ENCODE assay signal across 28 mouse cellular contexts in the genomic region with DNA sequence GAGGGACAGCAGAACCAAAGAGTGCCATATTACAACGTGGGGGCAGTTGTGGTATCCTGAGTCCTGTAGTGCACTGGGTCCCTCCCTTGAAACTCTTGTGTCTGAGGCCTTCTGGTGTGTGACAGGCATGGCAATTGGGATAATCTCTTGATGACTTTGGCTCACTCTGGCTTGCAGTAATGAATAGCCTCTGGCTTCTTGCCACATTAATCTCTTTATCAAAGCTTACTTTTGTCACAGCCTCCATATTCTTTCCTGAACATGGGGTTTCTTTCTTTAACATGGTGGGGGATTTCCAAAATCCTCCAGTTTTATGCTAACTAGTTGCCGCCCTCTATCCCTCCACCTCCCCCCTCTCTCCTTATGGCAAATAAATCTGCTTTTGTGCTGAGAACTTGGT. TPM values are rescaled to one million over a fixed set of nuclear protein-coding genes. Genes with fewer than 3 reads are reported as not detected.
DNase-seq lines count a peak whose midpoint lies in the region; ATAC-seq and TF ChIP-seq lines count a peak whose summit lies in the region.
"Had no signal": no experiment of that assay in that cellular context is flagged by ENCODE, and none has a peak within 500 bp of the region (broad histone marks: within the 10 kb centered on the region; RNA-seq: fewer than 3 reads in every experiment).

No protein-coding gene starts in this region.

- no peak overlapping the region for H3K9ac ChIP-seq in embryonic facial prominence, embryonic 14.5 days (ENCODE audit: low read depth, low read length)
- no peak overlapping the region for H3K9ac ChIP-seq in hindbrain, embryonic 13.5 days
- H3K9ac ChIP-seq in hindbrain, embryonic 11.5 days (ENCODE audit: low read depth, low read length): no peak overlapping the region
- no peak overlapping the region for H3K9ac ChIP-seq in midbrain, embryonic 11.5 days (ENCODE audit: low read length)
- H3K9ac ChIP-seq in midbrain, postnatal 0 days (replicated peaks; ENCODE audit: low read length, poor library complexity, severe bottlenecking): no peak overlapping the region
- H3K9ac ChIP-seq: heart, embryonic 12.5 days; limb, embryonic 15.5 days; liver, embryonic 15.5 days; lung, embryonic 15.5 days; neural tube, embryonic 12.5 days had no signal

- no peaks in the 10 kb centered on the region for H3K9me3 ChIP-seq in embryonic facial prominence, embryonic 14.5 days (ENCODE audit: control insufficient read depth, low read length)
- no peaks in the 10 kb centered on the region for H3K9me3 ChIP-seq in embryonic facial prominence, embryonic 10.5 days
- no peaks in the 10 kb centered on the region for H3K9me3 ChIP-seq in hindbrain, embryonic 13.5 days
- no peaks in the 10 kb centered on the region for H3K9me3 ChIP-seq in hindbrain, embryonic 11.5 days (ENCODE audit: control insufficient read depth, low read length)
- H3K9me3 ChIP-seq in midbrain, embryonic 11.5 days (ENCODE audit: control insufficient read depth, low read length): no peaks in the 10 kb centered on the region
- no peaks in the 10 kb centered on the region for H3K9me3 ChIP-seq in midbrain, postnatal 0 days (ENCODE audit: low read length)
- H3K9me3 ChIP-seq: heart, embryonic 12.5 days; limb, embryonic 15.5 days; liver, embryonic 15.5 days; lung, embryonic 15.5 days; megakaryocyte, embryonic 14.5 days; neural tube, embryonic 12.5 days had no signal

- DNase-seq in embryonic facial prominence, embryonic 14.5 days (ENCODE audit: low spot score): peak; percentile 15
- no peak for DNase-seq in embryonic facial prominence, embryonic 10.5 days (ENCODE audit: low spot score)
- no peak for DNase-seq in hindbrain, embryonic 11.5 days (ENCODE audit: low spot score)
- DNase-seq in midbrain, embryonic 11.5 days (ENCODE audit: low spot score, missing footprints): peak; percentile 92
- peak; percentile 64 for DNase-seq in midbrain, postnatal 0 days (ENCODE audit: low spot score)
- no peak for DNase-seq in urinary bladder, postnatal 4 days (ENCODE audit: low spot score in 2 of 2)
- DNase-seq in MN1 (ENCODE audit: low spot score): no peak
- DNase-seq: adrenal gland, postnatal 10 days; cerebellum, adult 8-10 months; cerebellum, postnatal 36 days; gastrocnemius, postnatal 14 days; heart, adult 18-20 months; heart, postnatal 10 days; layer of hippocampus, adult 9-11 months; lung, postnatal 36 days; thymus, adult 2 months had no signal

- no peak overlapping the region for H3K4me3 ChIP-seq in embryonic facial prominence, embryonic 14.5 days (ENCODE audit: low read depth, low read length)
- H3K4me3 ChIP-seq in embryonic facial prominence, embryonic 10.5 days: no peak overlapping the region
- no peak overlapping the region for H3K4me3 ChIP-seq in hindbrain, embryonic 13.5 days
- H3K4me3 ChIP-seq in hindbrain, embryonic 11.5 days (ENCODE audit: low read depth, low read length): no peak overlapping the region
- no peak overlapping the region for H3K4me3 ChIP-seq in midbrain, embryonic 11.5 days (ENCODE audit: low read depth, low read length)
- H3K4me3 ChIP-seq in midbrain, postnatal 0 days (ENCODE audit: low read depth, low read length): no peak overlapping the region
- H3K4me3 ChIP-seq: heart, embryonic 12.5 days; left cerebral cortex, adult 2 months; limb, embryonic 15.5 days; liver, embryonic 15.5 days; lung, embryonic 15.5 days; megakaryocyte, embryonic 14.5 days; neural tube, embryonic 12.5 days had no signal

- no peaks in the 10 kb centered on the region for H3K36me3 ChIP-seq in embryonic facial prominence, embryonic 14.5 days (ENCODE audit: control insufficient read depth, insufficient read depth, low read length)
- no peaks in the 10 kb centered on the region for H3K36me3 ChIP-seq in embryonic facial prominence, embryonic 10.5 days (replicated peaks)
- no peaks in the 10 kb centered on the region for H3K36me3 ChIP-seq in hindbrain, embryonic 13.5 days
- H3K36me3 ChIP-seq in hindbrain, embryonic 11.5 days (ENCODE audit: control insufficient read depth, insufficient read depth, low read length): no peaks in the 10 kb centered on the region
- H3K36me3 ChIP-seq in midbrain, embryonic 11.5 days (ENCODE audit: control insufficient read depth, insufficient read depth, low read length): no peaks in the 10 kb centered on the region
- no peaks in the 10 kb centered on the region for H3K36me3 ChIP-seq in midbrain, postnatal 0 days (ENCODE audit: insufficient read depth, low read length)
- H3K36me3 ChIP-seq: heart, embryonic 12.5 days; limb, embryonic 15.5 days; liver, embryonic 15.5 days; lung, embryonic 15.5 days; neural tube, embryonic 12.5 days had no signal

- no peak for ATAC-seq in embryonic facial prominence, embryonic 14.5 days (ENCODE audit: low read depth)
- ATAC-seq in hindbrain, embryonic 13.5 days (ENCODE audit: low FRiP score): peak; percentile 21; the same call in 1 of the 2 replicates
- ATAC-seq in hindbrain, embryonic 11.5 days (ENCODE audit: low FRiP score): no peak
- ATAC-seq in midbrain, embryonic 11.5 days (ENCODE audit: low FRiP score): peak; percentile 89
- ATAC-seq in midbrain, postnatal 0 days (ENCODE audit: low FRiP score): peak; percentile 64; the same call in 1 of the 2 replicates

- no peaks in the 10 kb centered on the region for H3K27me3 ChIP-seq in embryonic facial prominence, embryonic 14.5 days (replicated peaks; ENCODE audit: control insufficient read depth, insufficient read depth, low read length)
- H3K27me3 ChIP-seq in embryonic facial prominence, embryonic 10.5 days (replicated peaks; ENCODE audit: low read depth, poor library complexity, severe bottlenecking): no peaks in the 10 kb centered on the region
- H3K27me3 ChIP-seq in hindbrain, embryonic 13.5 days: no peaks in the 10 kb centered on the region
- no peaks in the 10 kb centered on the region for H3K27me3 ChIP-seq in hindbrain, embryonic 11.5 days (ENCODE audit: control insufficient read depth, insufficient read depth, low read length)
- H3K27me3 ChIP-seq in midbrain, embryonic 11.5 days (ENCODE audit: control insufficient read depth, insufficient read depth, low read length): peaks cover 29% of the 10 kb centered on the region
- peaks cover 4% of the 10 kb centered on the region; the same call in 1 of the 2 replicates for H3K27me3 ChIP-seq in midbrain, postnatal 0 days (ENCODE audit: insufficient read depth, low read length)
- H3K27me3 ChIP-seq: heart, embryonic 12.5 days; limb, embryonic 15.5 days; liver, embryonic 15.5 days; lung, embryonic 15.5 days; megakaryocyte, embryonic 14.5 days; neural tube, embryonic 12.5 days had no signal

- no peak for TF ChIP-seq CTCF in midbrain, postnatal 0 days (IDR thresholded peaks at IDR 0.05)

- no peak overlapping the region for H3K4me2 ChIP-seq in embryonic facial prominence, embryonic 14.5 days (ENCODE audit: low read depth, low read length)
- no peak overlapping the region for H3K4me2 ChIP-seq in hindbrain, embryonic 13.5 days
- no peak overlapping the region for H3K4me2 ChIP-seq in hindbrain, embryonic 11.5 days (replicated peaks; ENCODE audit: low read depth, low read length)
- no peak overlapping the region for H3K4me2 ChIP-seq in midbrain, embryonic 11.5 days
- H3K4me2 ChIP-seq in midbrain, postnatal 0 days (ENCODE audit: low read depth, low read length, poor library complexity, severe bottlenecking): no peak overlapping the region
- H3K4me2 ChIP-seq: heart, embryonic 12.5 days; limb, embryonic 15.5 days; liver, embryonic 15.5 days; lung, embryonic 15.5 days; neural tube, embryonic 12.5 days had no signal

- no peak overlapping the region for H3K27ac ChIP-seq in embryonic facial prominence, embryonic 14.5 days (replicated peaks; ENCODE audit: low read depth, low read length)
- no peak overlapping the region for H3K27ac ChIP-seq in embryonic facial prominence, embryonic 10.5 days (replicated peaks)
- no peak overlapping the region for H3K27ac ChIP-seq in hindbrain, embryonic 13.5 days
- no peak overlapping the region for H3K27ac ChIP-seq in hindbrain, embryonic 11.5 days (ENCODE audit: low read depth, low read length)
- H3K27ac ChIP-seq in midbrain, embryonic 11.5 days (ENCODE audit: low read depth, low read length): no peak overlapping the region
- no peak overlapping the region for H3K27ac ChIP-seq in midbrain, postnatal 0 days (ENCODE audit: low read depth, low read length)
- H3K27ac ChIP-seq: kidney, postnatal 0 days; left cerebral cortex, adult 2 months; limb, embryonic 15.5 days; liver, embryonic 15.5 days; lung, embryonic 15.5 days; neural tube, embryonic 12.5 days; stomach, postnatal 0 days had no signal

- no peaks in the 10 kb centered on the region; the same call in 1 of the 2 replicates for H3K4me1 ChIP-seq in embryonic facial prominence, embryonic 14.5 days (ENCODE audit: control insufficient read depth, insufficient read depth, low read length)
- H3K4me1 ChIP-seq in embryonic facial prominence, embryonic 10.5 days: no peaks in the 10 kb centered on the region
- H3K4me1 ChIP-seq in hindbrain, embryonic 13.5 days (replicated peaks): no peaks in the 10 kb centered on the region
- no peaks in the 10 kb centered on the region for H3K4me1 ChIP-seq in hindbrain, embryonic 11.5 days (replicated peaks; ENCODE audit: control insufficient read depth, insufficient read depth, low read length)
- H3K4me1 ChIP-seq in midbrain, embryonic 11.5 days (ENCODE audit: control insufficient read depth, insufficient read depth, low read length): no peaks in the 10 kb centered on the region; the same call in none of the 2 replicates
- no peaks in the 10 kb centered on the region for H3K4me1 ChIP-seq in midbrain, postnatal 0 days (ENCODE audit: insufficient read depth, low read length)
- H3K4me1 ChIP-seq: neural tube, embryonic 12.5 days had no signal

- WGBS in embryonic facial prominence, embryonic 14.5 days: 60% methylated on average over 2 of the region's 2 CpGs
- WGBS in embryonic facial prominence, embryonic 10.5 days: 66% methylated on average over 2 of the region's 2 CpGs
- WGBS in hindbrain, embryonic 13.5 days: 53% methylated on average over 2 of the region's 2 CpGs
- WGBS in hindbrain, embryonic 11.5 days: 53% methylated on average over 2 of the region's 2 CpGs
- WGBS in midbrain, embryonic 11.5 days: 27% methylated on average over 2 of the region's 2 CpGs
- WGBS in midbrain, postnatal 0 days: 24% methylated on average over 2 of the region's 2 CpGs

RNA-seq across cellular contexts. Expression of gene Serpinb1a, which starts 2.1 kb away (rescaled TPM):
- polyA plus RNA-seq in embryonic facial prominence, embryonic 14.5 days (2014; fragmentation: Nextera tagmentation; extraction: Ambion mirVana): 24.2 and 34.9 TPM in 2 replicates
- polyA plus RNA-seq in embryonic facial prominence, embryonic 10.5 days (2016; fragmentation: Nextera tagmentation; extraction: Ambion mirVana): 0.67 and 1.2 TPM in 2 replicates
- polyA plus RNA-seq in hindbrain, embryonic 13.5 days (2015; fragmentation: Nextera tagmentation; extraction: Ambion mirVana): 1.2 and 1.4 TPM in 2 replicates
- polyA plus RNA-seq in hindbrain, embryonic 11.5 days (2014; fragmentation: Nextera tagmentation; extraction: Ambion mirVana): 0.27 TPM in 1 of 2 replicates, not detected in the other
- polyA plus RNA-seq in midbrain, embryonic 11.5 days (2014; fragmentation: Nextera tagmentation; extraction: Ambion mirVana): 2.0 and 2.9 TPM in 2 replicates
- total RNA-seq in midbrain, postnatal 0 days (2014; rRNA removed): 2.0 and 4.3 TPM in 2 replicates
- polyA plus RNA-seq in midbrain, postnatal 0 days (2015; fragmentation: Nextera tagmentation; extraction: Ambion mirVana): 4.3 and 4.9 TPM in 2 replicates

RNA-seq across cellular contexts. Expression of gene Serpinb1c, which starts 44.9 kb away (rescaled TPM):
- not detected in 2 replicates for polyA plus RNA-seq in embryonic facial prominence, embryonic 14.5 days (2014; fragmentation: Nextera tagmentation; extraction: Ambion mirVana)
- not detected in 2 replicates for polyA plus RNA-seq in embryonic facial prominence, embryonic 10.5 days (2016; fragmentation: Nextera tagmentation; extraction: Ambion mirVana)
- not detected in 2 replicates for polyA plus RNA-seq in hindbrain, embryonic 13.5 days (2015; fragmentation: Nextera tagmentation; extraction: Ambion mirVana)
- polyA plus RNA-seq in hindbrain, embryonic 11.5 days (2014; fragmentation: Nextera tagmentation; extraction: Ambion mirVana): not detected in 2 replicates
- polyA plus RNA-seq in midbrain, embryonic 11.5 days (2014; fragmentation: Nextera tagmentation; extraction: Ambion mirVana): not detected in 2 replicates
- total RNA-seq in midbrain, postnatal 0 days (2014; rRNA removed): 0.82 TPM in 1 of 2 replicates, not detected in the other
- not detected in 2 replicates for polyA plus RNA-seq in midbrain, postnatal 0 days (2015; fragmentation: Nextera tagmentation; extraction: Ambion mirVana)
- total RNA-seq: left cerebral cortex, adult 2 months had no signal
- polyA plus RNA-seq: kidney, postnatal 0 days; large intestine, adult 2 months; limb, embryonic 15.5 days; liver, embryonic 15.5 days; lung, embryonic 15.5 days; neural tube, embryonic 12.5 days; thymus, adult 2 months had no signal

RNA-seq across cellular contexts. Expression of gene D930007J09Rik, which starts 50.4 kb away (rescaled TPM):
- polyA plus RNA-seq in embryonic facial prominence, embryonic 14.5 days (2014; fragmentation: Nextera tagmentation; extraction: Ambion mirVana): not detected in 2 replicates
- not detected in 2 replicates for polyA plus RNA-seq in embryonic facial prominence, embryonic 10.5 days (2016; fragmentation: Nextera tagmentation; extraction: Ambion mirVana)
- not detected in 2 replicates for polyA plus RNA-seq in hindbrain, embryonic 13.5 days (2015; fragmentation: Nextera tagmentation; extraction: Ambion mirVana)
- polyA plus RNA-seq in hindbrain, embryonic 11.5 days (2014; fragmentation: Nextera tagmentation; extraction: Ambion mirVana): not detected in 2 replicates
- polyA plus RNA-seq in midbrain, embryonic 11.5 days (2014; fragmentation: Nextera tagmentation; extraction: Ambion mirVana): not detected in 2 replicates
- not detected in 2 replicates for total RNA-seq in midbrain, postnatal 0 days (2014; rRNA removed)
- polyA plus RNA-seq in midbrain, postnatal 0 days (2015; fragmentation: Nextera tagmentation; extraction: Ambion mirVana): not detected in 2 replicates
- total RNA-seq: adrenal gland, postnatal 10 days; gastrocnemius, postnatal 14 days; heart, adult 18-20 months; left cerebral cortex, adult 2 months had no signal
- polyA plus RNA-seq: heart, embryonic 12.5 days; kidney, adult 2 months; kidney, postnatal 0 days; large intestine, adult 2 months; limb, embryonic 15.5 days; liver, embryonic 15.5 days; lung, embryonic 15.5 days; neural tube, embryonic 12.5 days; stomach, postnatal 0 days; thymus, adult 2 months had no signal

RNA-seq across cellular contexts. Expression of gene Wrnip1, which starts 51.2 kb away (rescaled TPM):
- 27.8 and 27.9 TPM in 2 replicates for polyA plus RNA-seq in embryonic facial prominence, embryonic 14.5 days (2014; fragmentation: Nextera tagmentation; extraction: Ambion mirVana)
- polyA plus RNA-seq in embryonic facial prominence, embryonic 10.5 days (2016; fragmentation: Nextera tagmentation; extraction: Ambion mirVana): 14.0 and 15.6 TPM in 2 replicates
- 24.3 and 27.5 TPM in 2 replicates for polyA plus RNA-seq in hindbrain, embryonic 13.5 days (2015; fragmentation: Nextera tagmentation; extraction: Ambion mirVana)
- polyA plus RNA-seq in hindbrain, embryonic 11.5 days (2014; fragmentation: Nextera tagmentation; extraction: Ambion mirVana): 14.4 and 18.0 TPM in 2 replicates
- 14.3 and 17.2 TPM in 2 replicates for polyA plus RNA-seq in midbrain, embryonic 11.5 days (2014; fragmentation: Nextera tagmentation; extraction: Ambion mirVana)
- 73.8 and 84.0 TPM in 2 replicates for total RNA-seq in midbrain, postnatal 0 days (2014; rRNA removed)
- polyA plus RNA-seq in midbrain, postnatal 0 days (2015; fragmentation: Nextera tagmentation; extraction: Ambion mirVana): 31.2 and 33.6 TPM in 2 replicates

Comparison
In these comparisons a context has a peak if more than half of its experiments do, and no peak if none do; other contexts are left out.
1. ATAC-seq: peak in hindbrain, embryonic 13.5 days (single experiment), midbrain, embryonic 11.5 days (single experiment) and midbrain, postnatal 0 days (single experiment); none in embryonic facial prominence, embryonic 14.5 days (single experiment) and hindbrain, embryonic 11.5 days (single experiment).
2. DNase-seq: peak in embryonic facial prominence, embryonic 14.5 days (single experiment), midbrain, embryonic 11.5 days (single experiment) and midbrain, postnatal 0 days (single experiment); none in embryonic facial prominence, embryonic 10.5 days (single experiment), hindbrain, embryonic 11.5 days (single experiment), urinary bladder, postnatal 4 days (0 of 2) and MN1 (single experiment).